Mouse (Mus musculus) splenic B cell, adult 2 months (primary cell): ENCODE measurements around the gene Tjp1.

ENCODE experiments used
- DNase-seq: peaks from one replicate; pipeline ENCODE4 v3.0.0-alpha.2; 2011; ENCODE audit warnings: low read depth, low spot score
- H3K27me3 ChIP-seq: 2 replicates; pipeline ENCODE4 v1.6.1; 2012; ENCODE audit warnings: mild to moderate bottlenecking, low read length, moderate library complexity, mixed read lengths; ENCODE audit not compliant: control insufficient read depth, poor library complexity, insufficient read depth, severe bottlenecking
- H3K36me3 ChIP-seq: 2 replicates; pipeline ENCODE4 v1.6.1; 2012; ENCODE audit warnings: mild to moderate bottlenecking, low read length, moderate library complexity, mixed read lengths; ENCODE audit not compliant: control insufficient read depth, poor library complexity, insufficient read depth, severe bottlenecking

Tjp1 gene

DNA sequence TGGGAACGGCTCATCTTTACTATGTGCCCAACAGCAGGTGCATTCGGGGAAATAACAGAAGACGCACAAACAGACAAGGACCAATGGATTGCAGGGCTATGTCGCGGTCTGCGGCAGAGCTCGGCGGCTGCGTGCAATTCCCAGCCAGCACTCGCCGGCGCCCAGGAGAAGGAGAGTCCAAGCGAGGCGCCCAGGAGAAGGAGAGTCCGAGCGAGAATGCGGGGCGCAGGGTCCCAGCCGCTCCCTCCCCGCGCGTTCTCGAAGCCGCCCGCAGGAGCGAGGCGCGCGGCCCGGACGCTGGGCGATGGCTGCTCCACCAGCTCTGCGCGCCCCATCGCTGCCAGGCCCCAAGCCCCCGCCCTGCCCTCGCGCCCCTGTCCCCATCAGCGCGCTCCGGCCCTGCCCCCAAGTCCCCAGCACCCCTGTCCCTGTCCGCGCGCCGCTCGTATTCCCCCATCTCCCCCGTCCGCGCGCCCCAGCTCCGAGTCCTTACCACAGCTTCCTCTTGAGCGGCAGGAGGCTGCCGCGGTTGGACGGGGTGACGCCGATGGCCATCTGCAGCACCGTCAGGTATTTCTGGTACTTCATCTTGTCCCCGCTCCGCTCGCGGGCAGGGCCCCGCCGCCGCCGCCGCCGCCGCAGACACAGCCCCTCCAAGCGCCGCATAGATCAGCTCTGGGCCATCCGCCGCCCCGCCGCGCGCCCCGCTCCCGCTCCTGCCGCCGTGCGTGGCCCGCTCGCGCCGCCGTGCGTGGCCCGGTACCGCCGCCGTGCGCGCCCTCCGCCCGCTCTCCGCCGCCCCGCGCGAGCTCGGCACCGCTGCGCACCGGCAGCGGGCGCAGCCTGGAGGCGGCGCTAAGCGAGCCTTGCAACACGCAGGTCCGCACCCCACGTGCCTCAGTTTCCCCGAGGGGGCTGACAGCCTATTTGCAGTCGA is at the start of gene Tjp1:
Tjp1 (minus strand) TSS at position 711 of the 937 bp plus-strand sequence.
- no peak for DNase-seq
- H3K36me3 ChIP-seq, result no peaks in the 10 kb centered on the region

DNA sequence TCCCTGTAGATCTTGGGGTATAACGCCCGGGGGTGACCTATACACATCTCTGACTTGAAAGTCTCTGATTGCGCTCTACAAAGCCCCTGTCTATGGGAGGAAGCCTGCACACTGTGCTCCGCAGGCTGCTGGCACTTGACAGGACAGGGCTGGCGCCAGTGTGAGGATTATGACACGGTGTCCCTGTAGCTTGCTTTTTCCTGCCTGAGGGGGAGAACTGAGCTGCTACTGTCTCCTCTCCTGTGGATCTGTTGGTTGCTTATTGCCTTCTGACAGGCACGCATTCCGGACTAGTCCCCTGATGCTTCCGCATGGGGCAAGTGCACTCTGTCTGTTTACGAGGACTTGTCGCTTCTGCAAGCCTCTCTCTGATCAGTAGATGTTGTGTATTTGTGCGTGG is 49.5 kb upstream of the Tjp1 start:
- no peaks in the 10 kb centered on the region; the same call in 1 of the 2 replicates for H3K27me3 ChIP-seq

More for the DNA sequence above, at the start of gene Tjp1:
- H3K27me3 ChIP-seq, result no peaks in the 10 kb centered on the region

DNA sequence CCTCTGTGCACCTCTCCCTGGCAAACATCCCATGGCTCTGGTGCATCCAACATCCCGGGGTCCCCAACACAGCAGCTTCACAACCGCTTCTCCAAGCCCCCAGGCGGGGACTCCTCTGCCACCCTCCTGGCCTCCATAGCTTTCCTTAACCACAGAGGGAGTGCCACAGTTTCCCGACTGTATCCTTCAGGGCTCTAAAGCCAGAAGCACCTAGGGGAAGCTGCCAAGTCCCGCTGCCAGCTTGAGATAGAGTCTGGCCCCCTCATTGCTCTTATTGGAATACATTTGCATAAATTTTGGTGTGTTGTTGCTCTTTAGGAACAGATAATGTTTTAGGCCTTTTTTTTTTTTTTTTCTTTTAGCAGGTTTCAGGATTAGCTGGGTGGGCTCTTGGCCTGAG is 45.1 kb upstream of the Tjp1 start:
- Histone ChIP-seq H3K36me3 (no peaks in the 10 kb centered on the region), H3K27me3 (no peaks in the 10 kb centered on the region)
- no peak for DNase-seq

More for the DNA sequence above, 49.5 kb upstream of the Tjp1 start:
- H3K36me3 ChIP-seq, result no peaks in the 10 kb centered on the region
- no peak for DNase-seq

DNA sequence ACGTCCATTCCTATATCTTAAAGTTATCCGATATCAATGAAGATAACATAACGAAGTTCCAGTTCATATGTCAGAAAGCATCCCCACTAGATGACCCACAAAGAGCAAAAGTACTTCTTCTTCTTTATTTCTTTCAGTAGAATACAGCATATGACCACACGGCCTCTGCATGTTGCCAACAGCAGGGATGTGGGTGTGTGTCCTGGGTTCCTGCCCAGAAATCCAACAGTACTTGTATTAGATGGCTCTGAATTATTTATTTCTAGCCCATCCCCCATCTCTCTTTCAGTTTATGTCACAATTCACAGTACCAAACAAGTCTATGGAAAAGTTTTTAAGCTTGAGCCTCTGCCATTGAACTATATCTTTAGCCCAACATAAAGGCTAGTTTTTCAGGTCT is 43.1 kb upstream of the Tjp1 start:
- DNase-seq, result no peak
- Histone ChIP-seq H3K36me3 (no peaks in the 10 kb centered on the region), H3K27me3 (no peaks in the 10 kb centered on the region)

DNA sequence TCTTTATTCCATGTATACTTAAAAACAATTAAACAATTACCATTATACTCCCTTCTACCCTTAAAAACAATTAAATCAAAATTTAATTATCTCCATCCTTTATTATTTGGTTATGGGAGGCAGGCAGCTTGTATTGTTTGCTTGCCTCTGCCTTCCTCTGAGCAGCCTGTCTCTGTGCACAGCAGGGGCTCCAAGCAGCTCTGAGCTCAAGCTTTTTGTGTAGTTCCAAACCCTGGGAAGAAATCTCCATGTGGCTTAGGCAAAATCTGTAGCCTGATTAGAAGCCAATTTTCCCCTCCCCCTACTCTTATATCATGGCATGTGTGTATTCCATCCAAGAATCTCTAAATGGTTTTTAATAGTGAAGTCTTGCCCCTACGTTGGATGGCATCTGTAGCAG is 28.4 kb upstream of the Tjp1 start:
- Histone ChIP-seq H3K27me3 (no peaks in the 10 kb centered on the region), H3K36me3 (no peaks in the 10 kb centered on the region)
- no peak for DNase-seq

DNA sequence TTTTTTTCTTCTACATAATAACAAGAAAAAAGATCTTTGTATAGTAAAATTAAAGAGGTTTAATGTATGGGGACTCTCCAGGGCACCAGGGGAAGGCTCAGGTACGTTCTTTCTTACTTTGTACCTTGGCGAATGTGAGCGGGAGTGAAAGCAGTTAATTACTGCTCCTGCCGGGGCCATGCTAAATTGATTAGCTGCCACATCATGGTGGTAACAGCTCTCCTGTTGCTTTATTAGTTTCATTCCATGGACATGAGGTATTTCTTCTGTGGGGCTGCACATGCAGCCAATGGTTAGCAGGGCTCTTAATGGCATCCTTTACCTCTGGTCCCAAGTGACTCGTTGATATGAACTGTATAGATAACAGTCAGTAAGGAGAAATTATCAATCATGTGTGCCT is 18.2 kb upstream of the Tjp1 start:
- DNase-seq, result no peak
- no peaks in the 10 kb centered on the region for H3K36me3 ChIP-seq
- H3K27me3 ChIP-seq, result no peaks in the 10 kb centered on the region

DNA sequence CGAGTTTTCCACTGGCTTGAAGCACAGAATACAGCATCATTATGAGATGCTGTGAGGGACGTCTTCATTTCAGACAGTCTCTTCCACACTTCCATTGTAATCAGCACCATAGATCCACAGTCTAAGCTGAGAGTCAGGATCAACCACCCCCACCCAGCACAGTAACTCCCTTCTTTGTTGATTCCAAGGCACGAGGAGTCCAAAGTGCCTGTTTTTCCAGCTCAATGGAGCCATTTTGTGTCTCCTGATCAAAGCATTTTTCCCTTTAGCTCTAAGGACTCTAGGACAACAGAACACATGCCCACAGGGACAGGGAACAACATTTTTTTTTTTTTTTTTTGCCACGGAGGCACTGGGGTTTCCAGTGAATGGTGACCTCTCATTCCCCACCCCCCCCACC is 5.1 kb upstream of the Tjp1 start:
- DNase-seq, result no peak
- no peaks in the 10 kb centered on the region for H3K27me3 ChIP-seq
- H3K36me3 ChIP-seq, result no peaks in the 10 kb centered on the region

DNA sequence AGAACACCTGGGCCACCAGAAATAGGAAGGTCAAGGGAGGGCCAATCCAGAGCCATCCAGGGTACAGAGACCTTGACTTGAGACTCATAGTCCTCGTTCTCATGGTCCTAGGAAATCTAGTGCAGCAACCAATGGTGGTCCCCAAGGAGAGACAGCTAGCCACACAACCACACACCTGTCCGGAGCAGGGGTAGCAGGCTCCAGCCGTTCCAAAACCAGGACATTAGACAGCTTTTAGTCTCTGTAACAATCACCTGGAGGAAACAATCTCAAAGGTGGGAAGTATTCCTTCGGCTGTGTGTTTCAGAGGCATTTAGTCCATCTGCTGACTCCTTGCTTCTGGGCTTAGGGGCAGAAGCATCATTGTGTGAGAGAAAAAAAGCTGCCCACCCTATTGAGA is 4.5 kb downstream of the Tjp1 start:
- Histone ChIP-seq H3K36me3 (no peaks in the 10 kb centered on the region), H3K27me3 (no peaks in the 10 kb centered on the region)
- DNase-seq, result no peak

DNA sequence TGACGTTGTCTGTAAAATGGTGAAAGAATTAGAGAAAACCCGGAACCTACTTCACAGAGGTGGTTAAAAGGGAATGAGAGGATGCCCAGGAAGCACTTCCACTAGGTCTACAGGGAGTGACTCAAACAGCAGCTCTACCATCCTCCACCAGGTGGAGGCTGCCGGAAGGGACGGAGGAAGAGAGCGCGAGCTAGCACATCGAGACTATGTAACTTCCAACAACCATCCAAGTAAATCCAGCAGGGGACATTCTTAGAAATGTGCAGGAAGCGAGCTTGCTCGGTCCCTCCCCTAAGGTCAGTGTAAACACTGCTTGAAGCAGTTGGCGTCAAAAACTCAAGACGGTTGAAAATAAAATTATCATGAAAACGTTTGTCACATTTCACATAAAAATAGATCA is 5.1 kb downstream of the Tjp1 start:
- no peaks in the 10 kb centered on the region for H3K27me3 ChIP-seq
- DNase-seq, result no peak
- H3K36me3 ChIP-seq, result no peaks in the 10 kb centered on the region

DNA sequence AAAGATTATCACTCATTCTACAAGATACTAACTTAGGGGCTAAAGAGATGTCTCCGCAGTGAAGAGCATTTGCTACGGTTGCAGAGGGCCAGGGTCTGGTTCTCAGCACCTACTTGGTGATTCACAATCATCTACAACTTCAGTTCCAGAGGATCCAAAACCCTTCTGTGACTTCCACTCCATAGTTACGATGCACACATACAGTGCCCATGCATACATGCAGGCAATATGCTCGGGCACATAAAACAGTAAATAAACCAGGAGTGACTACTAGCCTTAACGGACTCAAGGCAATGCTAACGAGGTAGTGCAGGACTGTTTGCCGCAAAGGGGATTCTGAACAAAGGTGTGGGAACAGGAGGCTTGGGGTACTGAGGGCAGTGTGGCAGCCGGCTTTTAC is 7.0 kb downstream of the Tjp1 start:
- H3K27me3 ChIP-seq, result no peaks in the 10 kb centered on the region
- H3K36me3 ChIP-seq, result no peaks in the 10 kb centered on the region
- no peak for DNase-seq

DNA sequence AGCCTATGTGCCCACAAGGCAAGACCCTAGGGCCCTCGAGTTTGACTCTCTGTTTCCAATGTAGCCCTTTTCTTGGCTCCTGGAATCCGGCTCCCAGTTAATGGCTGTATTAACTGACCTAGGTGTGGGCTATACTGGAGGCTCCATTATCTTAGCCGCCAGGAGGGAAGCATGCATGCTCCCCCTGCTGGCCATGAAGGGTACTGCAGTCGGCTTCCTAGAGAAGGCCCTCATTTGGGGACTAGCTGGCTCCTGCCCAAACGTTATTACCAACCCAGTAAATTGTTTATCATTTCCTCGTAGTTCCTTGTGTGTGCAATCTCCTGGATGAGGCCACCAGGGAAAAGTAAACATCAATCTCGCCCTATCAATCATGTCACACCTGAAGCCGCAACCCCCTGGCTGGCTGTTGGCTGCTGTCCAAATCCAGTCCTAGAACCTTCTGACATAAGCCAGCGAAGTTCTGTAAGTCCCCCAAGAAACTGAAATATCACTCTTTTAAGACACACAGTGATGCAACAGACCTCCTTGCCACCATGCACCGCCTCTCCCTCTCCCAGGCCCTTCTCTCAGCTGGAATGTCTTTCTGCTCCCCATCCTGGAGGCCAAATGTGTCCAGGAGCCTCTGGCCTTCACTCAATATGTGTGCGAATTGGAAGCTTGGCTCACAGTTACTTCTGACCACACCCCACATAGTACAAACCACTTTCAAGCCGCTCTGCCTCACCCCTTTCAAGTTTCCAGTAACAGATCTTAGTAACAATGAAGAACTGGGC is 7.6 kb downstream of the Tjp1 start:
- DNase-seq, result peak; percentile 45
- Histone ChIP-seq H3K36me3 (no peaks in the 10 kb centered on the region), H3K27me3 (no peaks in the 10 kb centered on the region)

DNA sequence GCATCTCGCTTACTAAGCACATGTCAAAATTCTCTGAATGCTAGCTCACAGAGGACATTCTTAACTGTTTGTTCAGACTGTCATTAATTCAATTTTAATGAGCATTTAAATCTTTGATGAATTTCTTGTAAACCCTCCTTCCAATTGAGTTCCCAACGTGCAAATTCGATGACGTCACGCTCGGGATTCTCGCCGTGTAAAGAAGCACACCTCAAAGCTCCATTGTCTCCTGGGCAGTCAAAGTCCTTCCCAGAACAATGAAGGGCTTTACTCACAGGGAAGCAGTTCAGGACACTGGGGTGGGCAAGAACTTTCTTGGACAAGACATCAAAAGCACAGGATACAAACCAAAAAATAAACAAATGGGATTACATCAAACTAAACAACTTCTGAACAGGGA is 10.7 kb downstream of the Tjp1 start:
- no peak for DNase-seq
- Histone ChIP-seq H3K36me3 (no peaks in the 10 kb centered on the region), H3K27me3 (no peaks in the 10 kb centered on the region)

DNA sequence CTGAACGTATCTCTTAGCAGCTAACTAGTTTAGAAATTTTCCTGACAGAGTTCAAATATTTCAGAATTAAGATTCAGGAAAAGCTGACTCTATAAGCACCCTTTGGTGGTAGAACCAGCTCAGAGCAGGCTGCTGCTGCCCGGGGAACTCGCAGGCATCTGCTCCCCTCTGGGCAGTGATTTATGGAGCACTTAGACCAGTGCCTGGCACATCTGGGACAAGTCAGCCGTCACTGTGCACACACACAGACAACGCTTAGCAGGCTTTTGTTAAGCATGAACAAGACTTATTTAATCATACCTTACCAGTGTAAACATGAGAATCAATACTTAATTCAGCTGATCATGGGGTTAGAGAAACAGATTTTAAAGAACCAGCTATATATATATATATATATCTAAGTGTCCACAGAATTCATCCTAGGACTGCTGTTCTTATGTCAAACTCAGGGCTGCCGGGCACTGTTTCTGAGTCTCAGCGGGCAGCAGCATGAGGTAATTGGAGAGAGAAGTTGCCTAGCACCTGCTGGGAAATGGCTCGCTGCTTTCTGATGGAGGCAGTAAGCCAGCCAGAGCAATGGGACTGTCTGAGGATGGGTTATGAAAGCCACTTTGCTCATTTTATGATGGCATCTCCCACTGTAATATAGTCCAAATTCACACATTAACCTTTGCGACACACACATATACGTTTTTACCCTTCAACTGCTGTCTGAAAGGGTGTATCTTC is 14.0 kb downstream of the Tjp1 start:
- no peak for DNase-seq
- H3K27me3 ChIP-seq, result no peaks in the 10 kb centered on the region
- H3K36me3 ChIP-seq, result no peaks in the 10 kb centered on the region

DNA sequence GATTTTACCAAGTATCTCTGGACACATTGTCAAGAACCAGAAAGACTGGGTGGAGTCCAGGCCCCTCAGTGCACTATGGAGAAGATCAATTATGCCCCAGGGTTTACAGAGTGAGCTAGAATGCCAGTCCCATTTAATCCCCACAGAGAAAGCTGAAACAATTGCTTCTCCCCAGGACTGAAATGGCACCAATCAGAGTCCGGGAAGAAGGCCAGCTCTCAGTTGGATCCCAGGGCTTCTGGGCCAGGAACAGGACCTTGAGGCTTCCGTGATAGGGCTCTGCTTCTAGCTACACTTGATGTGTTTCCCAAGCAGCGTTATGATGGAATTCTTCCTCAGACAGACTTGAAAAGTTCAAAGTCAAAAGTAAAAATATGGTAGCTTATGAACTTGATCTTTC is 18.2 kb downstream of the Tjp1 start:
- DNase-seq, result no peak
- no peaks in the 10 kb centered on the region for H3K27me3 ChIP-seq
- no peaks in the 10 kb centered on the region for H3K36me3 ChIP-seq

DNA sequence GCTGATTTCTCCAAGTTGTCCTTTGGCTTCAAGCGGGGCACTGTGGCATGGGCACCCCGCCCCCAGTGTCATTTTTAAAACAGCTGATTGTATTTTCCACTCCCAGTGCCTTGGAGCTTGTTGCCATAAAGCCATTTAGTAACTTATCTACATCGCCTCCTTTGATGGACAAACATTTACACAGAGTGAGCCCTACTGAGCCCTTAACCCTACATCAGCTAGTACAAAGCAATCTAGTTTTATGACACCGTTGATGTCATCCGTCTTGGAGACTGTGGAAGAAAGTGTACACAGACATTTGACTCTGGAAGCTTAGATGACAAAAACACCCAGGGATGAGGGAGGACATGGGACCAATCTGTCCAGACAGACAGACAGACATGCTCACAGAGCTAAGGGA is 20.2 kb downstream of the Tjp1 start:
- Histone ChIP-seq H3K27me3 (no peaks in the 10 kb centered on the region), H3K36me3 (no peaks in the 10 kb centered on the region)
- DNase-seq, result no peak
